Mouse (Mus musculus) embryo, embryonic 9.5 days (tissue): ENCODE results near the gene Zcwpw1.
A peak's percentile ranks its signal among the peaks of the same experiment; 100 is the strongest.

Experiments
- DNase-seq: peaks from one replicate; pipeline ENCODE4 v3.0.0-alpha.2; 2017; ENCODE audit errors: extremely low spot score

The Zcwpw1 gene

GRCm38 (mm10) chr5:137784546-137784945 lies 3.1 kb upstream of the Zcwpw1 start:
- no peak for DNase-seq

GRCm38 (mm10) chr5:137785164-137786031 lies 2.2 kb upstream of the Zcwpw1 start:
- DNase-seq, result peak; percentile 47

GRCm38 (mm10) chr5:137786109-137786942 lies 1.3 kb upstream of the Zcwpw1 start:
- DNase-seq, result peak; percentile 99

- DNase-seq, result no peak
Measured at GRCm38 (mm10) chr5:137788171-137788570, 573 bp downstream of the Zcwpw1 start.

- DNase-seq, result no peak
Measured at GRCm38 (mm10) chr5:137788946-137789531, 1.4 kb downstream of the Zcwpw1 start.

- DNase-seq, result no peak
Measured at GRCm38 (mm10) chr5:137791553-137791952, 4.0 kb downstream of the Zcwpw1 start.

- no peak for DNase-seq
Measured at GRCm38 (mm10) chr5:137796606-137797005, 9.0 kb downstream of the Zcwpw1 start.

- DNase-seq, result no peak
Measured at GRCm38 (mm10) chr5:137800917-137801316, 13.3 kb downstream of the Zcwpw1 start.

- no peak for DNase-seq
Measured at GRCm38 (mm10) chr5:137806158-137806557, 18.6 kb downstream of the Zcwpw1 start.

- DNase-seq, result no peak
Measured at GRCm38 (mm10) chr5:137808316-137808715, 20.7 kb downstream of the Zcwpw1 start.

GRCm38 (mm10) chr5:137817466-137818222 lies 30.0 kb downstream of the Zcwpw1 start:
- no peak for DNase-seq

- no peak for DNase-seq
Measured at GRCm38 (mm10) chr5:137822126-137822525, 34.5 kb downstream of the Zcwpw1 start.

GRCm38 (mm10) chr5:137822602-137823001 lies 35.0 kb downstream of the Zcwpw1 start:
- DNase-seq, result no peak

- no peak for DNase-seq
Measured at GRCm38 (mm10) chr5:137823455-137824045, 36.0 kb downstream of the Zcwpw1 start.

GRCm38 (mm10) chr5:137825030-137825429 lies 37.4 kb downstream of the Zcwpw1 start:
- no peak for DNase-seq

GRCm38 (mm10) chr5:137825971-137826370 lies 38.4 kb downstream of the Zcwpw1 start:
- DNase-seq, result no peak

- DNase-seq, result no peak
Measured at GRCm38 (mm10) chr5:137826421-137826820, 38.8 kb downstream of the Zcwpw1 start.

GRCm38 (mm10) chr5:137828694-137829093 lies 41.1 kb downstream of the Zcwpw1 start:
- DNase-seq, result no peak

GRCm38 (mm10) chr5:137830238-137830637 lies 42.6 kb downstream of the Zcwpw1 start:
- no peak for DNase-seq

GRCm38 (mm10) chr5:137831106-137831505 lies 43.5 kb downstream of the Zcwpw1 start:
- DNase-seq, result no peak

- DNase-seq, result no peak
Measured at GRCm38 (mm10) chr5:137831506-137831905, 43.9 kb downstream of the Zcwpw1 start.
